Mouse (Mus musculus): ENCODE data around the gene Olfr97.

DNA sequence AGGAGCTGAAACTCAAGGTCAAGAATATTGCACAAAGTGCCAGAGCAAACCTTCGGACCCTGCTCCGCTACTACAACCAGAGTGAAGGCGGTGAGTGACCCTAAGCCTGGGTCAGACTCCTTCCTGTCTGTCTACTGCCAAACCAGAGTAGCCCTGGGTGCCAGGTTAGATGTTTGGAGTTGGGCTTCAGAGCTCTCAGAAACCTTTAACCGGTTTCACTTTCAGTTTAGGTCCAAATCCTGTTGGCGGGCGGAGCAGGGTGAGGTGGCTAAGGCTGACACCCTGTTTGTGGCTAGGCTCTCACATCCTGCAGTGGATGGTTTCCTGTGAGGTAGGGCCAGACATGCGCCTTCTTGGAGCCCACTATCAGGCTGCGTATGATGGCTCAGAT, 33.6 kb upstream of the Olfr97 start:
- TF ChIP-seq CTCF (IDR thresholded peaks at IDR 0.05; ENCODE audit: low read depth) (no peak), EP300 (IDR thresholded peaks at IDR 0.05; ENCODE audit: low read depth) (no peak)
